Mouse (Mus musculus) embryonic fibroblast, embryonic 13.5 days (primary cell): ENCODE measurements at regions not wholly inside any gene's neighbourhood (a gene's known extent, or its start where the extent isn't known, plus 50 kb on each side); places are given as distances from the start of the nearest gene placed in this dataset.

Experiments used
- H3K27ac ChIP-seq: 2 replicates; pipeline ENCODE4 v1.5.1; 2012; ENCODE audit warnings: low read length, control low read depth, inconsistent platforms; ENCODE audit not compliant: insufficient read depth
- H3K4me1 ChIP-seq: 2 replicates; pipeline ENCODE4 v1.6.1; 2011; ENCODE audit warnings: low read length; ENCODE audit not compliant: control insufficient read depth, insufficient read depth
- H3K4me3 ChIP-seq: 2 replicates; pipeline ENCODE4 v1.5.1; 2011; ENCODE audit warnings: mild to moderate bottlenecking, control low read depth, low read length; ENCODE audit not compliant: insufficient read depth
- CTCF ChIP-seq: IDR thresholded peaks from 2 replicates; pipeline ENCODE4 v1.5.1; 2011; ENCODE audit warnings: mild to moderate bottlenecking, control low read depth, low read length, moderate library complexity, borderline replicate concordance; ENCODE audit not compliant: insufficient read depth
- POLR2A ChIP-seq: IDR thresholded peaks from 2 replicates; pipeline ENCODE4 v1.6.1; 2011; ENCODE audit warnings: low read depth, mild to moderate bottlenecking, control low read depth, low read length, moderate library complexity

DNA sequence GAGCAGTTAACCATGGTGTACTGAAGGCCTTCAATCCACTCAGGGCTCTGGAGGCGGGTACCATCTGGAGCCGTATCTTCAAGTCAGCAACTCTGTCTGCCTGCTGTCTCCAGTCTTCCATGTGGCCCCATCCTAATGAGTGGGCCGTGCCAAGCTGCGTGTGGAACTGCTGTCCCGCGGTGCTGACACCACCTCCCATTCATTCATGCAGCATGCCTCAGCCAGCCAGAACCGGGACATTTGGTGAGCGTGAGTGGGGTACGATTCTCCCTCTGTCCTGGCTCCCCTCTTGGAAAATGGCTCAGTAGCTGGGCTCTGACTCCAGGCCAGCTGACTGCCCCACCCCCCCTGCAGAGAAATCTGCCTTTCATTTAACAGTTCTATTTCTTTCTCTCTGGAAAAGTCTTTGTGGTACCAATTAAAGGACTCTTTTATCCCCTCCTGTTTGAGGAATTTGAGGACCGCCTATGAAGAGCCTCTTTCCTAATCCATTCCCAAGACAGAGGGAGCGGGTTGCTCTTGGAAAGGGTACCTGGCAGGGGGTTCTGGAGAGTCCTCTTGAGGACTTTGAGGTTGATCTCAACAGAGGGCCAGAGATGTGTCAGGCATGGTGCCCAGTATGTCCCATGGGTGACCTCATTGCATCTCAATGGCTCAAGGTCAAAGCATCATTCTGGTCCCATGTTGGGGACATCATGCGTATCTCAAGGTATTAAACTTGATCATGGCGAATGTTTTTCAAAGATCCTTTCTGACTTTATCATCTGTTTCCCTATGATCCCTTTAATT, 55.5 kb upstream of the Brd7 start:
- H3K27ac ChIP-seq = no peak overlapping the region
- H3K4me3 ChIP-seq = no peak overlapping the region
- H3K4me1 ChIP-seq = no peaks in the 10 kb centered on the region
- TF ChIP-seq CTCF = no peak
- TF ChIP-seq POLR2A = no peak

- Histone ChIP-seq H3K27ac (no peak overlapping the region), H3K4me1 (no peaks in the 10 kb centered on the region), H3K4me3 (no peak overlapping the region)
- TF ChIP-seq CTCF (no peak), POLR2A (no peak)
Measured at GRCm38 (mm10) chr8:88423264-88423663, 61.3 kb upstream of the Brd7 start.

- Histone ChIP-seq H3K4me3 (no peak overlapping the region), H3K27ac (no peak overlapping the region), H3K4me1 (no peaks in the 10 kb centered on the region)
- TF ChIP-seq CTCF = no peak
- TF ChIP-seq POLR2A = no peak
Measured at GRCm38 (mm10) chr8:88428560-88428959, 66.6 kb upstream of the Brd7 start.

DNA sequence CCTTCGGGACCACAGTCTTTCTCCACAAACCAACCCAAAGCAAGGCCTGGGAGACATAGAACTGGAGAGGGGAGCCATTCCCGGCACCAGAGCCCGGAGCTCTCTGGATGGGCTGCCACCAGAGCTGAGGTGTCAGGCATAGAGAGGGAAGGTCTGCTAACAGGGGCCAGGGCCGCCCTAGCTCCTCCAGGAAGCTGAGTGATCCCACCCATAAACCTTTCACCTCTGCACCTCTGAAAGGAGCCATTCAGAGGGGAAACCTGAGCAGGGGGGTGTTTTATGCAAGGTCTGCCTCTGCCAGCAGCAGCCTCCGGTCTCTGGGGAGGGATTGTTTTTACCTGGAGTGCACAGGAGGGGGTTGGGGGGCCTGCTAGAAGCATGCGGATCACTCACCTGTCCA, 69.4 kb upstream of the Brd7 start:
- no peaks in the 10 kb centered on the region for H3K4me1 ChIP-seq
- TF ChIP-seq CTCF (no peak), POLR2A (no peak)
- no peak overlapping the region for H3K4me3 ChIP-seq
- no peak overlapping the region for H3K27ac ChIP-seq

DNA sequence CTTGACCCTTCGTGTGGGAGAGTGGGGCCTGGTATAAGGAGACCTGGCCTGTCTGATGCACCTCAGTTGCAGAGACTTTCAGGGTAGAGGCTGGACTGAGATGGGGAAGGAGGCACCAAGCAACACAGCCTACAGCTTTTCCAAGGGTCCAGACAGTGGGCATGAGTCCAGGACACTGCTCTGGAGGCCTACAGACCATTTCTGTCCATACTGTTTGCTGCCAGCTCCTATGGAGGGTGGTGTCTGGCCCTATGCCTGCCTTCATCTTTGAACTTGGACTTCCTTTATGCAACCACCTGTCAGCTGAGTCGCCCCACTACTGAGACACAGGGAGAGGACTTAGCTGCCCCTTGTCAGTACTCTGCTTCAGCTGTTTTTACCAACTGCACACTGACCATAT, 73.7 kb upstream of the Brd7 start:
- TF ChIP-seq CTCF (no peak), POLR2A (no peak)
- no peak overlapping the region for H3K27ac ChIP-seq
- no peak overlapping the region for H3K4me3 ChIP-seq
- H3K4me1 ChIP-seq = no peaks in the 10 kb centered on the region

DNA sequence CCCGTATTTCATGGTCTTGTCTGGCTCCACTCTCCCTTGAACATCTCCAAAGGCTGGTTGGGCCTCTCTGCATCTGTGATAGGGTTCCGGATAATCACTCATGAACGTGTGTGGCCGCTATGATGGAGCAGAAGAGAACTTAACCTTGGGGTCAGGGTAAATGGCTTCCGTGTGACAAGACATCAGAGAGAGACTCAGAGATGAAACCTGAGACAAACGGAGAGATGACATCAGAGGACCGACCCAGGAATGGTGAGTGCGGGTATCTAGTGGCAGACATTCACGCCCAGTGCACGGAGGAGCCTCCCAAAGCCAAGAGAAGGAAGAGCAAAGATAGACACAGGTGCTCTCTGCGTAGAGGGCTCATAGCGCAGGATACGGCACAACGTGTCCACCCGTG, 78.2 kb upstream of the Brd7 start:
- Histone ChIP-seq H3K4me3 (no peak overlapping the region), H3K27ac (no peak overlapping the region), H3K4me1 (no peaks in the 10 kb centered on the region)
- TF ChIP-seq CTCF = no peak
- TF ChIP-seq POLR2A = no peak

DNA sequence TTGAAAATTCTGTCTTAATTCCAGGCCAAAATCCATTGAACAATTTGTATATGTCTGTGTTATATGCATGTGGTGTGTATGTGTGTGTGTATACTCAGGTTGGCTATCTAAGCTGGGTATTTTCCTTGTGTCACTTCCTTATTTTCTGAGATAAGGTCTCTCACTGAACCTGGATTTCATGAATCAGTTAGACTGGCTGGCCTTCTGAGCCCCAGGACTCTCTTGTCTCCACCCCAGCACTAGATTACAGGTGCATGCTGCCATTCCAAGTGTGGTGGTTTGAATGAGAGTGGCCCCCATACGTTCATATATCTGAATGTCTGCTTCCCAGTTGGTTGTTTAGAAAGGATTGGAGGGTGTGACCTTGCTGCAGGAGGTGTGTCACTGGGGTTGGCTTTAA, 77.8 kb upstream of the Nkd1 start:
- TF ChIP-seq POLR2A (no peak), CTCF (no peak)
- Histone ChIP-seq H3K4me1 (no peaks in the 10 kb centered on the region), H3K27ac (no peak overlapping the region), H3K4me3 (no peak overlapping the region)

DNA sequence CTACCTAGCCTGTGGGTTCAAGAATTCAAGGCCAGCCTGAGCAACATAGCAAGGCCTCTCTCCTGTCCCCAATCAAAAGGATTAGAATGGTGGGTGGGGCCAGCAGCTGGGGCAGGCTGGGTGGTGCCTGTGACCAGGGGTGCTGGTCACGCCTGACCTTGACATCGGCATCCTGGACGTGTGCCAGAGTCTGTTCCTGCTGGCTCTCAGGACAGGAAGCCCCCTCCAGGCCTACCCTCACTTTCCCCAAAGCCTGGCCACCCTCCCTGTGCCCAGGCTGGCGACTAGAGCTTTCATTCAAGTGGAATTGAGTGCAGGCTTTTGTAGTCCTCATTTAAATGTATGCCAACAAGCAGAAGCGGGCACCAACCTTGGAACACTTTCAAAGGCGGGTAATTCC, 73.7 kb upstream of the Nkd1 start:
- no peak for TF ChIP-seq CTCF
- TF ChIP-seq POLR2A = no peak
- no peak overlapping the region for H3K27ac ChIP-seq
- no peak overlapping the region for H3K4me3 ChIP-seq
- H3K4me1 ChIP-seq = no peaks in the 10 kb centered on the region

DNA sequence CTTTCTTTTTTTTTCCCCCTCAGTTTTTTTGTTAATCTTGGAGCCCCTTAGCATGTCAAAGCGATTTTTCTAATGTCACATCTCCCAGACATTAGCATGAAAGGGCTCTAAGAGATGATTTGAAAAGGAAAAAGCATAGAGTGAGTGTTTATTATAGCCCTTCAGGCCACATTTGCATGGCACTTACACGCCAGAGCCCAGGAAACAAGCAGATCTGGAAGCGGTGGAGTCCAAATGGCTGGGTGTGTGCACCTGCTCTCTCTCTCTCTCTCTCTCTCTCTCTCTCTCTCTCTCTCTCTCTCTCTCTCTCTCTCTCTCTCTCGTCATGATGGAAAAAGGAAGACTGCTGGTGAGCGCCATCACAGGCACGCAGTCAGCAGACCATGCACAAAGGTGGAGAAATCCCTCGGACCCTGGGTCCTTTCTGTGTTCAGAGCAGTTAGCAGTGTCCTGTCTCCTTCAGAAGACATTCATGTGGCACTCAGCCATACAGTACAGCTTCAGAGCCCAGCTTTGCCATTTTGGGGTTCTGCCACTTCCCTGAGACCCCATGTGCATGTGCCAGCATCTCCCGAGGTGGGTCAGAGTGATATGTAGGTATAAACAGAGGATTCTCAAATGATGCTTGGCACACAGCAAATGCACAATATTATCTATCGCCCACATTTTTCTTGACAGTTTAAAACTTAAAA, 73.2 kb upstream of the Nkd1 start:
- Histone ChIP-seq H3K4me3 (no peak overlapping the region), H3K27ac (no peak overlapping the region), H3K4me1 (no peaks in the 10 kb centered on the region)
- no peak for TF ChIP-seq POLR2A
- no peak for TF ChIP-seq CTCF

DNA sequence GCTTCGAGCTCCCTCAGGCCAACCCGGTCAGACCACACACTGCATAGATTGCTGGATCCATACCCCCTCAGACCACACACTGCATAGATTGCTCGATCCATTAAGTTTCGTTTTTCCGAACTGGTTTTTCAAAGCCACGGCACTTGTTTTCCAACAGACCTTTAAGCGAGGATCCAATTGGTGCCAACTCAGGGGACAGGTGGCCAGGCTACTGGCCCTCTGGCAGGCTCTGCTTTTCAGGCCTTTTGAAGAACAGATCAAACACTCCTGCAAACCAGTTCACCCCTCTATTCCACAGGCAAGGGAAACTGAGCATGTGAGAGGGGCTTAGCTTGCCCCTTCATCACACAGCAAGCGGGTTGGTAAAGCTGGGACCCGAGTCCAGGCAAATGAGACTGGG, 72.2 kb upstream of the Nkd1 start:
- Histone ChIP-seq H3K4me1 (no peaks in the 10 kb centered on the region), H3K4me3 (no peak overlapping the region), H3K27ac (no peak overlapping the region)
- TF ChIP-seq CTCF (no peak), POLR2A (no peak)

DNA sequence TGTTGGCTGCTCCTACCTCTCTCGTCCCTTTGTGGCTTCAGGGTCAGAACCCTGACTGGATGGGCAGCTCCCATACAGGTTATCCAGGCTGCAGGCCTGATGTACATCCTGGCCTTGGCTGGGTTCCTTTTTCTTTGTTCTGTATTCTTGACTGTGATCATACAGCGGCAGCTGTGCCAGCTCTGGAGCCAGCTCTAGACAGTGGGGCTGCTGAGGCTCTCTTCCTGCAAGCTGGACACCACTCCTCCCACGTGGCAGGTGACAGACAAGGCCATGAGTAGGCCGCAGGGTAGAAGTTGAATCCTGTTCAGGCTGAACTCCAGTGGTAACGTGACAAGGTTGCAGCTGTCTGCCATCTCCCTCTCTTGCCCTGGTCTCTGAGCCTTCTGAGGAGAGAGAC, 71.6 kb upstream of the Nkd1 start:
- no peaks in the 10 kb centered on the region for H3K4me1 ChIP-seq
- no peak overlapping the region for H3K27ac ChIP-seq
- no peak for TF ChIP-seq POLR2A
- no peak for TF ChIP-seq CTCF
- H3K4me3 ChIP-seq = no peak overlapping the region
